Mouse (Mus musculus) thymus, adult 2 months (tissue): Measurements from ENCODE around the gene Rbl2.

Source experiments
- CTCF ChIP-seq: fragments of 200-500 bp; IDR thresholded peaks from 2 replicates; pipeline ENCODE4 v1.5.1; 2012; ENCODE audit warnings: mild to moderate bottlenecking, control low read depth, low read length, moderate library complexity, borderline replicate concordance; ENCODE audit not compliant: control insufficient read depth, poor library complexity, insufficient read depth; ENCODE audit errors: extremely low read depth
- POLR2A ChIP-seq: fragments of 200-500 bp; IDR thresholded peaks from 2 replicates; pipeline ENCODE4 v1.6.1; 2012; ENCODE audit warnings: mild to moderate bottlenecking, low read length, control low read depth, moderate library complexity; ENCODE audit not compliant: control insufficient read depth, poor library complexity, insufficient read depth; ENCODE audit errors: extremely low read depth

- TF ChIP-seq CTCF (no peak), POLR2A (no peak)
These were observed 45.1 kb downstream of the Rbl2 start for GRCm38 (mm10) chr8:91114910-91115309.
